Mouse (Mus musculus): ENCODE data around the gene Trpc1.

Trpc1 gene

DNA sequence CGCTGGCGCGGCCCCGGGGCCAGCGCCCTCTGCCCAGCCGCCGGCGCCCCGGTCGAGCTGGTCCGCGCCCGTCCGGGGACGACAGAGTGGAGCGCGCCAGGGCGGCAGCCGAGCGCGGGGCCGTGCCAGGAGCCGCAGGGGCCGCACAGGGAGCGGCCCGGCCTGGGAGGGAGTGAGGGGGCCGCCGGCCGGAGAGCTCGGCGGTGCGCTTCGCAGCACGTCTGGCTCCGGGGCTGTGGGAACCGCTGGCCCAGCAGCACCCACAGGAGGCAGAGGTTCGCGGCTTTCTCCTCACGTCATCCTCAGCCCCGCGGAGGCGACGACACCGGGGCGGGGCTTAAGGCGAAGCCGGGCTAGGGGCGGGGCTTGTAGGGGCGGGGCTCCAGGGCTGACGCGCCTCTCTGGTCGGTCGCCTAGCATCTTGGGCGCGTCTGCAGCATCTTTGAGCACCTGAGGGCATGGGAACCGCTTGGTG lies at the start of gene Trpc1:
Gene Trpc1, minus strand, starts transcription at position 339 of the 475 bp plus-strand sequence.
- peak; percentile 78 to 79 for DNase-seq (ENCODE audit: low spot score in 2 of 2)

DNA sequence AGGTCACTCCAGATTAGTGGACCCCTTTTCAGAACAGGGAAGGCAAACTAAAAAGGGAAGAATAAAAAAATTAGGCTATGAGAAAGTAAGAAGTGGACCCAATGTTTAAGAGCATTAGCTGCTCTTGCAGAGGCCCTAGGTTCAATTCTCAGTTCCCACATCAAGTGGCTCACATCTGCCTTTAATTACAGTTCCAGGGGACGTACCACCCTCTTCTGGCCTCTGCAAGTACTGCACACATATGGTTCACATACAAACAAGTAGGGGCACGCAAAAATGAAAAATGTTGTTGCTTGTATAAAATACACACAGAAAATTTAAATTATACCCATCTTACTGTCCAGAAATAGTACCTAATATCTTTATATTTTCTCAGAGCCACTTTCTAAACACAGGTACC lies 46.1 kb upstream of the Trpc1 start:
- DNase-seq (ENCODE audit: low spot score in 2 of 2) = no peak

DNA sequence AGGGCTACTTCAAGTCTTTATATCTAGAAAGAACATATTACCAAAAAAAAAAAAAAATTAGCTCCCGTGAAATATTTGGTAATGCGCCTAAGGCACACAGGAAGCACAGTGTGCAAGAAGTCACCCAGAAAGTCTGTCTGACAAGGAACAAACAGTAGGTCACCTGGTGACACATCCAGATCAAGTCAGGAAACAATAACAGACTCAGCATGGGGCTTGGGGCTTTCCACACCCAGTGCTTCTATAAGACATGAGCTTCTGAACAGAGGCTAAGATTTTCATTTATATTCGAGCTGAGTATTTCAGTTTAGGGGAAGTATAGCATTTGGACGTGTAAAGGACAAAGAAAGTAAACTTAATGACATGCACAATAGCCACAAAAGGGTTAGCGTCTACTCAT lies 45.7 kb upstream of the Trpc1 start:
- no peak for DNase-seq (ENCODE audit: low spot score in 2 of 2)

DNA sequence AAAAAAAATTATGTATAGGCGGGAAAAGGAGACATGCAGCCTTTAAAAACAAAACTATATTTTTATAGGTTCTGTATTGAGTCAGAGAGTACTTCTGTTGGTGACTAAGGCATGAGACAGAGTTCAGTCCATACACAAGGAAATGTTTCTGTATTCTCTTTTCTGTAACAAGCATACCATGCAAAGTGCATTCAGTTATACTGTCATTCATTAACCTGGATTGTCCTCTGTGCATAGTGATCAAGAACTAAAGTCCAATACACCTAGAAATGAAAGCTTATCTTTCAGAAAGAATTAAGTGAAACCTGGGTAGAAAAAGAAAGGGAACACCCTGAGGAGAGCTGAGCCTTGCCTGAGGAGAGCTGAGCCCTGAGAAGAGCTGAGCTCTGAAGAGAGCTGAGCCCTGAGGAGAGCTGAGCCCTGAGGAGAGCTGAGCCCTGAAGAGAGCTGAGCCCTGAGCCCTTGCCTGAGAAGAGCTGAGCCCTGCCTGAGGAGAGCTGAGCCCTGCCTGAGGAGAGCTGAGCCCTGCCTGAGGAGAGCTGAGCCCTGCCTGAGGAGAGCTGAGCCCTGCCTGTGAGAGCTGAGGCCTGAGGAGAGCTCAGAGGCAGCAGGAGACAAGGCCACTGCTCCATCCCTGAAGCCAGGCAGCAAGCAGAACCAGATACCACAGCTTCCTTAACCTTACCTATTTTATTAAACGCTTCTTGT lies 45.1 kb upstream of the Trpc1 start:
- DNase-seq (ENCODE audit: low spot score in 2 of 2) = no peak

DNA sequence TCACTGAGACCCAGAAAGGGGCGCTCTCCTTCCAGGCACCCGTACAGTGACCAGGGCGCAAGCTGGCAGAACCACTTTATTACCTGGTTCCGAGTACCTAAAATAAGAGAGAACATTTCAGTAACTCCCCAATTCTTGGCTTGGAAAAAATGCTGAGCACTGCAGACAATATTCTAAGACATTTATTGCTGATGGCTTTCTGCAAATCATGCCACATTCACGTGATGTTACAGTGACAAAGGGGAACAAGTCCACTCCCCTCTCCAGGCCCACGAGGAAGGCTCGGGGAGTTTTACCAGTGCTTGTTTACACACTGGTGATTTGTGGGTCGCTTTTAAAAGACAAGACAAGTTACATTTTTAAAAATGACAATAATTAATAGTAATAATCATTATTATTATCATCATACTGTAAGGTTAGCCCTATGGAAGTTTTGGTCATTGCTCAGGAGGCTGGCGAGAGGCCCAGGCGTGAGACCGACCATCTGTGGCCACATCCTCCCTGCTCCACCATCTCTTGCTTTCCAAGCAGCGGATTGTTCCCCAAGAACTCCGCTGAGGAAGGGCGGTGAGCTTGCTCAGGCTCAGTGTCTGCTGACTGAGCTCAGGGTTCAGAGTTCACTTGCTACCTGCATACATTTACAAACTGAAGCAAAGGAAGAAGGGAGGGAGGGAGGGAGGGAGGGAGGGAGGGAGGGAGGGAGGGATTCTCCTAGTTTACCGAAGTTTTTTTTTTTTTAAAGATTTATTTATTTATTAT lies 44.0 kb upstream of the Trpc1 start:
- DNase-seq (ENCODE audit: low spot score in 2 of 2) = no peak

DNA sequence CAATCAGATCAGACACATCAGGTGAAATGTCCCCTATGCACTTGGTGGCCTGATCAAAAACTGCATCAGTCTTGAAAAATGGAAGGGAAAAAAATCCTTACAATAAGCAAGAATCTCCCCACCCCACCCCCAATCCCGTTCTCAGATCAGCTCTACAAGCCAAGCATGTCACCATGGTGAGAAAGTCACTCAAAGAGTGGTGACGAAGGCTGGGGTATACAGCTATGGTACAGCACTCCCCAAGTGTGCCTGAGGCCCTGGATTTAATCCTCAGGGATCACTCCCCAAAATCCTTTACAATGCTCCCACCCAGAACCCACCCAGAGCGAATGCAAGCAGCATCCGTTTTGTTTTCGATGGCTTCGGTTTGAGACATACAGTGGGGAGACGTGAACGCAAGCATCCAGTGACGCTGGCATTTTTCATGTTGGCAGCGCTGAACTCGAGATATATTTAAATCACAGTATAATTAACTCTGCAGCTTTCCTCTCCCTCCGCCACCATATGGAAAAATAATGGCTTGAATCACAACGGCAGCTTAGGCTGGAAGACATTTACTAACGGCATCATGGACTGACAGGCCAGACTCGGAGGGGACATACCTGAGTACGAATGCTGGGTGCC lies 34.8 kb upstream of the Trpc1 start:
- DNase-seq (ENCODE audit: low spot score in 2 of 2) = peak; percentile 27 to 48

DNA sequence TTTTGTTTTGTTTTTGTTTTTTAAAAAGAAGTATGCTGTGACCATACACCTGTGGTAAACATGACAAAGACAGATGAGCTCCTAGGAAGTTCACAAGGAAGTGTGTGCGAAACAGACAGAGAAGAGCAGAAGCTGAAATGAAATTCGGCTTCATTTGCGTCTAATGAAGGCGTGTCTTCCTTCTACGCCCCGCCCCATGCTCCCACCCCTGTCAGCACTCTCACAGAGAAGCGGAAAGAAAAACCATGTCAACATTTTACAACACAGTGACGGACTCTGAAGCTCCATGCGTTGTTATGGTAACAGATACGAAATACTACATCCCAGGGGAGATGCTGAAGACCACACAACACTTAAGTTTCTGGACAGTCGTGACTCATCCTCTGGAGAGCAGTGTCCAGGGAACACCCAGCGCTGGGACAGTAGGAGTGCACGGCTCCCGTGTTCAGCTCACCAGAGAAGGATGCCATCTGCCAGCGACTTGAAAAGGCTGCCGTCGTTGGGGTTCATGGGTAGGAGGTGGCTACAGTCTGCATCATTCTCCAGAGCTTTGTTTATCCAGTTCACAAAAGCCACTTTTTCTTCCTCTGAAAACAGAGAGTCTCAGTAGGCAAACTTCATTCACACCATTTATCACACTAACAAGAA lies 33.6 kb upstream of the Trpc1 start:
- peak; percentile 19 for DNase-seq (ENCODE audit: low spot score in 2 of 2)

DNA sequence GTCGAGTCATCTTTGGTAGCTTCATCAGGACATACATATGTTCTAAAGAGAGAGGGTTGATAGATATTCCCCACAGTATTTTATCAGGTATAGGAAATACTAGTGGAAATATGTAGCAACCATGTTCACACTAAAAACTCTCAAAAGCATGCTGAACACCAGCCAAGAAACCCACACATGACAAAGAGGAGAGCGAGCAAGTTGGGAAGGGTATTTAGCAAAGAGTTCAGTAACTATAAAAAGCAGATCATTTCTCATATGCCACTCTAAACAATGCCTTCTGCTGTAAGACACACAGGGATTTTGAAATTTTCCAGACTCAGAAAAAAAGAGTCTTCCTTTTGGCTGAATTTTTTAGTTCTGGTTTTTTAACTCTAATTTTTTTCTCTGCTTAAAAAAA lies 21.5 kb upstream of the Trpc1 start:
- DNase-seq (ENCODE audit: low spot score in 2 of 2) = no peak

DNA sequence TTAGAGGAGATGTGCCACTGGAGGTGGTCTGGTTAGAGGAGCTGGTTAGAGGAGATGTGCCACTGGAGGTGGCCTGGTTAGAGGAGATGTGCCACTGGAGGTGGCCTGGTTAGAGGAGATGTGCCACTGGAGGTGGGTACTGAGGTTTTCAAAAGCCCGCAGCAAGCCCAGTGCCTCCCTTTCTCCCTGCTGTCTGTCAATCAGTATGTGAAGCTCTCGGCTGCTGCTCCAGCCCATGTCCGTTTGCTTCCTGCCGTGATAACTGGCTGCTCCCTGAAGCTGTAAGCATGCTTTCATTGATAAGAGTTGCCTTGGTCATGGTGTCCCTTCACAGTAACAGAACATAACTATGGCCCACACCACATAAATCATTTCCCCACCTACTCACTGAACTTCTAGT lies 13.0 kb upstream of the Trpc1 start:
- no peak for DNase-seq (ENCODE audit: low spot score in 2 of 2)

DNA sequence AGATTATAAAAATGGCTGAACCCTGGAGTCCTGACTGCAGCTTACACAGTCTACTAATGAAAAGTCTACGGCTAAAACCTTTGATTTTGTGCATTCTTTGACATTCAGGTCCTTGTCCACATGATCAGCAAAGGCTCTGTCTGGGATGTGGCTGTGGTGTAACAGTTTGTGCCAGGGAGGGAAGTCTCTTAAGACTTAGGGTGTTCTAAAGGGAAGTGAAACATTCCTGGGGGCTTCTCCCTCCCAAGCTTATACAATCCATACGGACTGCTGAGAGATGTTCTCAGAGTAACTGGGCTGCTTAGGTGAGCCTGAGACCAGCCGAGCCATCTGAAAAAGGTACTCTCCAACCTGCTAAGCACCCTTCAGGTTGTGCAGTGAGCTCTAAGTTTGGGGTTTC lies 12.1 kb upstream of the Trpc1 start:
- DNase-seq (ENCODE audit: low spot score in 2 of 2) = no peak

DNA sequence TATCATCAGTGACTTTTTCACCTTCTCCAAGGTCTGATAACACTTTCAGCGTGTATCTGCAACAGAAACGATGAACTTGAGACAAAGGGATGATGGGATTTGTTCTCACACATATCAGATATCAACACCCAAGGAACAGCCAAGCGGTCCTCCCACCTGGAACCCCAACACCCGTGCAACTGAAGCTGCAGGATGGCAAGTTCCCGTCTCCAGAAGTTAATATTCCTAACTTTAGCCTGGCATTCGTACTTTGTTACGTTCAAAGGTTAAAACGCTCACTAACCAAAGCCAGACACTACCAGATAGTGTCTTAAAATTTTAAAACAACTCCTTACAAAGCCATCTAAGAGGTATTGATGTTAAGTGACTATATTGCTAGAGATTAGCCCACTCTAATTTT lies 11.2 kb upstream of the Trpc1 start:
- DNase-seq (ENCODE audit: low spot score in 2 of 2) = no peak

DNA sequence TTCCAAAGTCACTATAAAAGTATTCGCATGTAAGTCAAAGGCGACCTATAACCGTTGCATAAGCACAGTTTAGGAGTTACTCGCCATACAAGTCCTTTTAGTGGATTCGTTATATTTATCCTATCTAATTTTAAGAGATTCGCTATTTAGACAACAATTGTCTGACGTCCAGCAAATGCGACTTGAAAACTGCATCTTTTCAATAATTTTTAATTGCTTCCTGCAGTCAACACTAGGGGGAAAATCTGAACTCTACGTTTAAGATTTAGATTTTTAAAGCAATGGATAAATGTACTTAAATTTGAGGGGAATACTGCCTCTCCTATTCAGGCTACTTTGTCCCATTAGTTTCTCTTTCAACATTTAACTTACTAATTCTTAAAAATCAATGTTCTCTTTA lies 571 bp upstream of the Trpc1 start:
- no peak for DNase-seq (ENCODE audit: low spot score in 2 of 2)

DNA sequence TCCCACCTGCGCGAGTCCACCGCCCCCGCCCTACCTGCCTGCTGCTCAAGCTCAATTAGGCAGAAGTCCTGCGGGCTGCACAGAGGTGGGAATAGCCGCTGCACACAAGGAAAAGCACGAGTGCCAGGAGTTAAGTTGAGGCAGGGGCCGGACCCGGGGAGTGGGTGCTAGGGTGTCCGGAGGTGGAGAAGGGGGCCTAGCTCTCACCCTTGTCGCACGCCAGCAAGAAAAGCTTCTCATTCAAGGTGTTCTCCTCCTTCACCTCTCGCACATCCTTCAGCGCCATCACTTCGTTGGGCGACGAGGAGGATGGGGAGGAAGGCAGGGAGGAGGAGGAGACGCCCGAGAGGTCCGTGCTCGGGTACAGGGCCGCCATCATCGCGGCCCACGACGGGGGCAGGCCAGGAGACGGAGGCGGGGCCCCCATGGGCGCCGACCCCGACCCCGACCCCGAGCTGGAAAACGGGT lies 680 bp downstream of the Trpc1 start:
- DNase-seq (ENCODE audit: low spot score in 2 of 2) = peak in 1 of 2 experiments; percentile 28

DNA sequence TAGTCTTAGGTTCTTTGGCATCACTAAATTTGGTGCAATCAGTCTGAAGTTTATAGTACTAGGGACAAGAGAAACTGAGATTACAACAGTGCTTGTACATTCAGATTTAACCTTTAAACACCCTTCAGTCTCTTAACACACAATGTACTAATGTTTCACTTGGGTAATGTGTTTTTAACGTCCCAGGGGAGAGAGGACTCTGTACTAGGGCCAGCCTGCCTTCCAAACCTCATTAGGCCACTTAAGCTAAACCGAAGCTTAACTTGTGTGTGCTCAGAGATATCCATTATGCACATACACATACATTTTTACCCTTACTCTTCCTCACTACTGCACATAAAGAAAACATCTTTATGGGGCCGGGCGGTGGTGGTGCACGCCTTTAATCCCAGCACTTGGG lies 2.9 kb downstream of the Trpc1 start:
- no peak for DNase-seq (ENCODE audit: low spot score in 2 of 2)

DNA sequence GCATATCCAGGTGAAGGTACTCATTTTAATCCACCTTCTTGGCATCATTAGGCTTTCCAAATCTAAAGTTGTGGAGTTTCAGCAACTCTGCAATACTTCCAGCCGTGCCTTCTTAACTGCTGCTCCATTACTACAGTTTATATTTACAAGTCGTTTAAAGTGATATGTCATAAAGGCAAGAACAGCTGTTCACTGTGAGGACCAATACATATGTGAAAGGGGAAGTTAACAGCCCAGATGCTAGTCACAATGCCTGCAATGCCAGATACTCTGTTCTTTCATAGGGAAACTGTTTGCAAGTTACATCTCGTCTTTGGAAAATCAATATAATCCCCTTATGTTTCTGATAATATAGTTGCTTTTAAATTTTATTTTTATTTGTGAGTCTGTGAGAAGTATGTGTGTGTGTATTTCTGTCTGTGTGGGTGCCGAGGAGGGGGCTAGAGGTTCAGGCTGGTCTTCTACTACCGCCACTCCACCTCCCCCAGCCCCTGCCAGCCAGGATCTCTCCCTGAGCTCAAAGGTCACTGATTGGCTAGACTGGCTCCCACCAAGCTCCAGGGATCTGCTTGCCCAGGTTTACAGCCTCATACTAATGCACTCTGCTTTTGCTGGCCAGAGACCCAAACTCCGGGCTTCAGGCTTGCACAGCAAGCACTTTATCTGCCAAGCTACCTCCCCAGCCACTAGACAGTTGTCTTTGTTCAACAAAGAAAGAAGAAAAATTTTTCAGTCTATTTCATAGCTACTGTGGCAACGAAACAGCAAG lies 5.1 kb downstream of the Trpc1 start:
- no peak for DNase-seq (ENCODE audit: low spot score in 2 of 2)

DNA sequence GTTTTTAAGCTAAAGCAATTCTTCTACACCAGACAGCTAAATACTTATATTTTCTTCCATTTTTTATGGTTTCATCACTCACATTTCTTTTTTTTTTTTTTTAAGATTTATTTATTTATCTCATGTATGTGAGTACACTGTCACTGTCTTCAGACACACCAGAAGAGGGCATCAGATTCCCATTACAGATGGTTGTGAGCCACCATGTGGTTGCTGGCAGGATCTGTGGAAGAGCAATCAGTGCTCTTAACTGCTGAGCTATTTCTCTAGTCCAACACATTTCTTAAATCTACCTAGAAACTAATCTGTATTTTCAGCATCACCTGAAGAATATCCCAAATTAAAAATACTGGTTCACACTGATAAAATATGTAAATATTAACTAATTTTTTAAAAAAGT lies 13.9 kb downstream of the Trpc1 start:
- DNase-seq (ENCODE audit: low spot score in 2 of 2) = no peak

DNA sequence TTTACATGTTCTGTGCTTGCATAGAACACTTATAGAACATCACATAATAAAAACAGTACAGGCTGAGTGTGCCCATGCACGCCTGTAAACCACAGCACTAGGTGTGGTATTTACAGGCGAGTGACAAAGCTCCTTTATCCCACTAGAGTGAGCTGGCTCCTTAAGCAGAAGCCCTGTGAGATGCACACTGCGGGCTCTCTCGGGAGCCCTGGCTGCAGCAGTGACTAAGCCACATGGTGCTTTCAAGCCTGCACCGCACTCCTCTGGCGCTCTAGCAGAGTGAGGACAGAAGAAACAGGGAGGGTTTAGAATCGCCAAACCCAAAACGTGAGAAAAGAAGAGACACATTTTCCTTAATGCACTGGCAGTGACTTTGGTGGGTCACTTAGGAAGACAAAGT lies 37.6 kb downstream of the Trpc1 start:
- no peak for DNase-seq (ENCODE audit: low spot score in 2 of 2)

DNA sequence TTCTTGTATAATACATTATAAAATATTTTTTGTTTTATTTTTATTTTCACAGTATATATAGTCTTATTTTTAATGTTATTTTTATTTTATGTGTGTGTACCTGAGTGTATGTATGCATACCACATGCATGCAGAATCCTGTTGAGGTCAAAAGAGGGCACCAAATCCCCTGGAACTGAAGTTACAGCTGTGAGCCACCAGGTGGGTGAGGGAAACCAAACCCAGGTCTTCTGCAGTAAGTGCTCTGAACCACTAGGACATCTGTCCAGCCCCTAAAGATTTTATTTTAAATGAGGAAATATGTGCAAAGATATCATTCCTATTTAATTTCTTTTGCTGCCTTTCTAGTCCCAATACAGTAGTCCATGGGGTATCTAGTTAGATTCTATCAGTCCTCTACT lies 41.2 kb downstream of the Trpc1 start:
- no peak for DNase-seq (ENCODE audit: low spot score in 2 of 2)

DNA sequence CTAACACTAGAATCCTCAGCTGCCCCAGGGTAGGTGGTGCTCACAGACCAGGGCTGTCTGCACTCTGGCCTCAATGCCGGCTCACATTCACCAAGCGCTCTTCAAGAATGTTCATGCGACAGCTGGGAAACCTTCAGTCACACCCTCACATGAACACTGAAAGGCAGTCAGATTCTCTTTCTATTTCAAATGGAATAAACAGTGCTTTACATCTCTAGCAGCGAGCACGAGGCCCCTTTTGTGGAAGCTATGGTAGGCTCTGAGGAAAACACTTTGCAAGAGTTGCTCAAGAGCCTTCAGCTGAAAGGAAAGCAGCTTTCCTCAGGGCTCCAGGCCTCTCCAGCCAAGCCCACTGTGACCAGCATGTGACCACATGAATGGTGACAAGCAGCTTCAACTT lies 44.8 kb downstream of the Trpc1 start:
- no peak for DNase-seq (ENCODE audit: low spot score in 2 of 2)

DNA sequence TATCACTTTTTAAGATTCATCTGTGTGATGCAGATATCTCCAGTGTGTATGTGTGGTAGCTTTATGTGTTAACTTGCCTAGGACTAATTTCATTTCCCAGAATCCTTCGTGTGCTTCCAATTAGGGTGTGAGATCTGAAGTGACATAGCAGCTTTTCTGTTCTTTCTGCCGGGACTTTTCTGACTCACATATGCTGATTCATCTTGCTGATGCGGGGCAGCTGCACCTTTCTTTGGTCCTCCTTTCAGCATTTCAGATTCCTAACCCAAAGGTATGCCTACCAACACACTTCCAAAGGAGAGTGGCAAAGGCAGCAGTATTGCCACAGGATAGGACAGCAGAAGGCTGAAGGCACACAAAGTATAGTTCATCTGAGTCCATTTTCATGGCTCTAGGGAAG lies 46.1 kb downstream of the Trpc1 start:
- peak; percentile 26 to 28 for DNase-seq (ENCODE audit: low spot score in 2 of 2)

DNA sequence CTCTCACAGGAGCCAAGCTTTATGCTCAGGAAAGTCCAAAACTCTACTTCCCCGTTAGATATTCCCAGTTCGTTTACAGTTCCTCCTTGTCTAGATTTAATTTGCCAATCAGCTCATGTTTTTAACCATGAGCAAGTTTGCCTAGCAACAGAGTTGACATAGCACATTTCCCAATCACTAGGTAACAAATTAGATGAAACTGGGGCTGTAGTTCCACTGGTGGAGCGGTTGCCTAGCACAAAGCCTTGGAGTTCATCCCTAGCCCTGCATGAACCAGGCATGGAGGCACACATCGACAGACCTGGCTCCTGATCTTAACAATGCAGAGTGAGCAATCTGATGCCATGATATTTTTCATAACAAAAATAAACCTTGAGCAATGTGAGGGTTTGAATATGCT lies 50.9 kb downstream of the Trpc1 start:
- DNase-seq (ENCODE audit: low spot score in 2 of 2) = no peak

DNA sequence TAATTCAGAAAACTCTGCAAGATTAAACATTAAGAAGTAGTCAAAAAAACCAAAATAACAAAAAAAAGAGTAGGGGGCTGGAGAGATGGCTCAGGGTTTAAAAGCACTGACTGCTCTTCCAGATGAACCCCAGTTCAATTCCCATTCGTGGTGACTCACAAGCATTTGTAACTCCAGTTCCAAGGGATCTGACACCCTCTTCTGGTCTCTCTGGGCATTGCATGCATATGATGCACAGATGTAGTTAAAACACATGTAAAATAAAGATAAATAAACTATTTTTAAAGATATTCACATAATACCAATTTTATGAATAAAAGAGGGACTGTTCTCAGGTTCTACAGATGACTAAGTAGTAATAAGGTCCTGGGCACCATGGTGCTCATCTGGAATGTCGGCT lies 52.4 kb downstream of the Trpc1 start:
- peak; percentile 20 to 52 for DNase-seq (ENCODE audit: low spot score in 2 of 2)
